Mouse (Mus musculus) midbrain, postnatal 0 days (tissue): ENCODE results near the gene Dlx6. TPM values are rescaled to one million over a fixed set of nuclear protein-coding genes. Genes with fewer than 3 reads are reported as not detected.
A peak's percentile ranks its signal among the peaks of the same experiment; 100 is the strongest.

Experiments
- ATAC-seq: fragments of 200-750 bp; cut with Nextera tagmentation; 2 replicates; pipeline ENCODE4 v1.8.0; 2017; ENCODE audit warnings: moderate number of reproducible peaks, mild to moderate bottlenecking, moderate TSS enrichment, moderate library complexity; ENCODE audit not compliant: low FRiP score
- DNase-seq: peaks from one replicate; pipeline ENCODE4 v3.0.0-alpha.2; 2015; ENCODE audit warnings: low spot score
- H3K27ac ChIP-seq: fragments of 300-500 bp; sonication (generic); 2 replicates; pipeline ENCODE4 v1.5.1; 2014; ENCODE audit warnings: low read depth, mild to moderate bottlenecking, low read length, mixed read lengths
- H3K27me3 ChIP-seq: fragments of 300-500 bp; sonication (generic); 2 replicates; pipeline ENCODE4 v1.6.1; 2014; ENCODE audit warnings: low read length, control low read depth, mixed read lengths; ENCODE audit not compliant: insufficient read depth
- H3K36me3 ChIP-seq: fragments of 300-500 bp; sonication (generic); 2 replicates; pipeline ENCODE4 v1.6.1; 2014; ENCODE audit warnings: low read length, control low read depth, mixed read lengths; ENCODE audit not compliant: insufficient read depth
- H3K4me1 ChIP-seq: fragments of 300-500 bp; sonication (generic); 2 replicates; pipeline ENCODE4 v1.6.1; 2014; ENCODE audit warnings: mild to moderate bottlenecking, control low read depth, antibody characterized with exemption, low read length, mixed read lengths; ENCODE audit not compliant: insufficient read depth
- H3K4me2 ChIP-seq: fragments of 300-500 bp; sonication (generic); 2 replicates; pipeline ENCODE4 v1.6.1; 2014; ENCODE audit warnings: low read depth, mild to moderate bottlenecking, low read length, mixed read lengths; ENCODE audit not compliant: poor library complexity, severe bottlenecking
- H3K4me3 ChIP-seq: fragments of 300-500 bp; sonication (generic); 2 replicates; pipeline ENCODE4 v1.5.1; 2014; ENCODE audit warnings: low read depth, mild to moderate bottlenecking, low read length, moderate library complexity
- H3K9ac ChIP-seq: fragments of 300-500 bp; sonication (generic); replicated peaks from 2 replicates; pipeline ENCODE4 v1.6.1; 2014; ENCODE audit warnings: mild to moderate bottlenecking, low read length, moderate library complexity, mixed read lengths; ENCODE audit not compliant: poor library complexity, severe bottlenecking
- H3K9me3 ChIP-seq: fragments of 300-500 bp; sonication (generic); 2 replicates; pipeline ENCODE4 v1.6.1; 2016; ENCODE audit warnings: low read length, control low read depth
- CTCF ChIP-seq: IDR thresholded peaks from 2 replicates; pipeline ENCODE4 v1.5.1; 2016; ENCODE audit warnings: antibody characterized with exemption, mild to moderate bottlenecking
- WGBS: fragments of 180-500 bp; shearing (Covaris S2); extraction: QIAGEN DNeasy Blood & Tissue Kit; methylation state at CpG from one replicate; pipeline ENCODE4 v1.1.7; 2014; 5-methylcytosine and 5-hydroxymethylcytosine counted together
- polyA plus RNA-seq: library from polyadenylated mRNA; unstranded; fragments of >200 nt; fragmentation: Nextera tagmentation; extraction: Ambion mirVana; gene quantifications from 2 replicates; pipeline ENCODE4 v1.2.1, GENCODE M21; 2015
- total RNA-seq: library from RNA; depleted of rRNA; stranded (reverse); fragments of >200 nt; gene quantifications from 2 replicates; pipeline ENCODE4 v1.2.3, GENCODE M21; 2014

The Dlx6 gene
- total and polyA plus RNA-seq, 2 experiments from 2014 or later: 1.1 to 1.5 TPM

- WGBS: under 1% methylated on average over 9 of the region's 9 CpGs
- peaks cover 75% of the 10 kb centered on the region for H3K27me3 ChIP-seq
- no peak overlapping the region for H3K9ac ChIP-seq
- H3K27ac ChIP-seq: no peak overlapping the region
- no peaks in the 10 kb centered on the region for H3K36me3 ChIP-seq
- no peaks in the 10 kb centered on the region for H3K9me3 ChIP-seq
- DNase-seq: no peak
- H3K4me1 ChIP-seq: no peaks in the 10 kb centered on the region
- H3K4me2 ChIP-seq: no peak overlapping the region
- TF ChIP-seq CTCF: no peak
- no peak for ATAC-seq
- no peak overlapping the region for H3K4me3 ChIP-seq
These were observed 3.9 kb downstream of the Dlx6 start for GRCm38 (mm10) chr6:6867031-6867430.

GRCm38 (mm10) chr6:6869041-6869685 lies 6.0 kb downstream of the Dlx6 start:
- Histone ChIP-seq H3K36me3 (no peaks in the 10 kb centered on the region), H3K9ac (no peak overlapping the region), H3K4me3 (no peak overlapping the region), H3K27ac (no peak overlapping the region), H3K4me2 (no peak overlapping the region), H3K4me1 (no peaks in the 10 kb centered on the region), H3K27me3 (peaks cover 74% of the 10 kb centered on the region), H3K9me3 (no peaks in the 10 kb centered on the region)
- 2% methylated on average over 13 of the region's 13 CpGs for WGBS
- DNase-seq (no peak), ATAC-seq (no peak)
- TF ChIP-seq CTCF: no peak

- no peak for ATAC-seq
- no peaks in the 10 kb centered on the region for H3K36me3 ChIP-seq
- no peak overlapping the region for H3K4me2 ChIP-seq
- peak; percentile 19; the same call in 1 of the 2 replicates for TF ChIP-seq CTCF
- no peaks in the 10 kb centered on the region for H3K4me1 ChIP-seq
- H3K4me3 ChIP-seq: no peak overlapping the region
- DNase-seq: no peak
- peaks cover 78% of the 10 kb centered on the region for H3K27me3 ChIP-seq
- H3K9me3 ChIP-seq: no peaks in the 10 kb centered on the region
- WGBS: under 1% methylated on average over 11 of the region's 11 CpGs
- no peak overlapping the region for H3K9ac ChIP-seq
- no peak overlapping the region for H3K27ac ChIP-seq
These were observed 7.0 kb downstream of the Dlx6 start for GRCm38 (mm10) chr6:6869961-6870800.

- Histone ChIP-seq H3K9me3 (no peaks in the 10 kb centered on the region), H3K4me3 (no peak overlapping the region), H3K27ac (no peak overlapping the region), H3K27me3 (peaks cover 78% of the 10 kb centered on the region), H3K4me1 (no peaks in the 10 kb centered on the region), H3K36me3 (no peaks in the 10 kb centered on the region), H3K9ac (no peak overlapping the region), H3K4me2 (no peak overlapping the region)
- ATAC-seq: no peak
- no peak for DNase-seq
- 2% methylated on average over 7 of the region's 7 CpGs for WGBS
- no peak for TF ChIP-seq CTCF
These were observed 7.8 kb downstream of the Dlx6 start for GRCm38 (mm10) chr6:6870876-6871420.

- Histone ChIP-seq H3K27me3 (peaks cover 78% of the 10 kb centered on the region), H3K4me3 (no peak overlapping the region), H3K4me1 (no peaks in the 10 kb centered on the region), H3K27ac (no peak overlapping the region), H3K4me2 (no peak overlapping the region), H3K9me3 (no peaks in the 10 kb centered on the region), H3K9ac (no peak overlapping the region), H3K36me3 (no peaks in the 10 kb centered on the region)
- no peak for TF ChIP-seq CTCF
- WGBS: 4% methylated on average over 5 of the region's 5 CpGs
- no peak for ATAC-seq
- no peak for DNase-seq
These were observed 8.6 kb downstream of the Dlx6 start for GRCm38 (mm10) chr6:6871692-6872091.

GRCm38 (mm10) chr6:6872873-6873272 lies 9.7 kb downstream of the Dlx6 start:
- ATAC-seq: no peak
- Histone ChIP-seq H3K27ac (no peak overlapping the region), H3K9ac (no peak overlapping the region), H3K4me2 (no peak overlapping the region), H3K9me3 (no peaks in the 10 kb centered on the region), H3K36me3 (no peaks in the 10 kb centered on the region), H3K4me3 (no peak overlapping the region), H3K4me1 (no peaks in the 10 kb centered on the region), H3K27me3 (peaks cover 76% of the 10 kb centered on the region)
- no peak for DNase-seq
- no peak for TF ChIP-seq CTCF
- 1% methylated on average over 5 of the region's 5 CpGs for WGBS
